Mouse (Mus musculus): ENCODE measurements around the gene Eef1akmt3. TPM values are rescaled to one million over a fixed set of nuclear protein-coding genes. Genes with fewer than 3 reads are reported as not detected.
"Not testable (repeated sequence)": the region's sequence is repeated elsewhere in the genome, so short reads cannot be mapped to it uniquely, and the experiment has no call there.

Gene Eef1akmt3
- polyA plus RNA-seq, 1 experiment from 2014 or later, result 0.20 TPM

DNA sequence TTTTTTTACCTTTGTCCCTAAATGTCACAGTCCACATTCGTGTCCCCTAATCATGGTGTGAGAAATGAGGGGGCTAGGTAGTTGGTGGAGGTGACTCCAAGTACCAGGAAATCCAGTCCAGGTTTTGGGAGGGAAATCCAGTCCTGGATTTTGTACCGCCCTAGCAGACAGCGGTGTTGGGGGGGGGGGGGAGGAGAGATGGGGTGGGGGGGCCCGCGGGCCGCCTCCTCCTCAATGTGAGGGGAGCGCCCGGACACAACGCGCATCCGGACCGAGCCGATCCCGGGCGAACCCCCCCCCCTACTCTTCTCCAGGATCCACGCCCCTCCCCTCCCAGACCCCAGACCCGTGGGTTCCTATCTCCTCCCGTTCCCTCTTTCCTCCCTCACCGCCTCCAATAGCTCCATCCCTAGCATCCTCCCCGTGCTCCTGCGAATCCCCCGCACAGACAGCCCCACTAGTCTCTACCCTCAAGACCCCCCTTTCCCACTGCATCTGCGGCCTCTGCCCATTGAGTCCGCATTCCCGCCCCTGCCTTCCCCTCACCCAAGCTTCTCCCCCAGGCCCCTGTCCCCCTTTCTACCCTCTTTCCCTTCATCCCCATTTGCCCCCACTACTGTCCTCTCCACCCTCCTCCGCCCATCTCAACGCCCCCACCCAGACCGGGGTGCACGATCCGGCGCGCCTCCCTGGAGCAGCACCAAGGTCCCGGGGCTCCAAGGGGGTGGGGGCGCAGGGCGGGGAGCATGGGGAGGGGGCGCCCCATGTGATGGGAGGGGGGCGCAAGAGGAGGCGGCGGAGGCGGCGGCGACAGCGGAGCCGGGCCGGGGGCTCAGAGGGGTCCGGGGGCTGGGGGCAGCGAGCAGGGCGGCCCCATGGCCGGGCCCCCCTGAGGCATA, 37.6 kb upstream of the Eef1akmt3 start:
- Histone ChIP-seq H3K4me2 (replicated peaks) (peak overlapping the region; percentile 99), H3K36me3 (peaks cover 1% of the 10 kb centered on the region; the same call in 1 of the 2 replicates), H3K27ac (replicated peaks) (peak overlapping the region; percentile 87), H3K4me1 (peaks cover 46% of the 10 kb centered on the region), H3K9me3 (no peaks in the 10 kb centered on the region), H3K27me3 (peaks cover 81% of the 10 kb centered on the region), H3K9ac (replicated peaks) (peak overlapping the region; percentile 90), H3K4me3 (peak overlapping the region; percentile 74)
- peak; percentile 71 for ATAC-seq (ENCODE audit: low FRiP score, low read depth)
- under 1% methylated on average over 19 of the region's 49 CpGs for WGBS

DNA sequence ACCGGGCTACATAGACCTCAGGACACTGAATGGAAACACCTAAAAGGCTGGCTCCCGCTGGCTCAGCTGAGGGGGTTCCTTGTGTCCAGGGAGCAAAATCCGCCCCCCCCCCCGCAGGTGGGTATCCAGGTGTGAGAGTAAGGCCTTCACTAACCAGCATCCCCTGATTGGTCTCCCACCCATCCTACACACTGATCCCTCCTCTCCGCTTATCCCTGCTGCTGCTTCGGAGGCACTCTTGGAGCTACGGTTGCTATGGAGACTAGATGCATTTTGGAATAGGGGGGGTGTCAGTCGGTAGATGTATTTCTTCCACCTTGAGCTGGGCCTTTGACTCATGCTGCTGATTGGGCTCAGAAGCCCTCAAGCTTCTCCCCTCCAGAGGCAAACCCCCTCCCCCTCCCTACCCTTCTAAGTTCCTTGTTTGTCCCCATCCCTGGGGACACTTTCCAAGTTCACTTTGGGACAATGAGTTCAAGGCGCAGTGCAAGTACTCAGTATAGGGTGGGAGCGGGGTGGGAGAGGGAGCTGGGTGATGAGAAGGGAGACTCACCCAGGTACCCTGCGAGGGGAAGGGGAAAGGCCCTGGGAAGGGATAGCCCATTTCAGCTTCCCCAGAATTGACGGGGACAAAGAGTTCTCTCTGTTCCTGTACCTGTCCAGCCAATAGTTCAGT, 36.8 kb upstream of the Eef1akmt3 start:
- 5% methylated on average over 11 of the region's 12 CpGs for WGBS
- Histone ChIP-seq H3K4me2 (replicated peaks) (peak overlapping the region; percentile 99), H3K9ac (replicated peaks) (peak overlapping the region; percentile 90; the same call in 1 of the 2 replicates), H3K27ac (replicated peaks) (peak overlapping the region; percentile 87), H3K36me3 (no peaks in the 10 kb centered on the region), H3K27me3 (peaks cover 74% of the 10 kb centered on the region), H3K9me3 (no peaks in the 10 kb centered on the region), H3K4me3 (peak overlapping the region; percentile 74), H3K4me1 (peaks cover 44% of the 10 kb centered on the region)
- ATAC-seq (ENCODE audit: low FRiP score, low read depth), result peak; percentile 50

DNA sequence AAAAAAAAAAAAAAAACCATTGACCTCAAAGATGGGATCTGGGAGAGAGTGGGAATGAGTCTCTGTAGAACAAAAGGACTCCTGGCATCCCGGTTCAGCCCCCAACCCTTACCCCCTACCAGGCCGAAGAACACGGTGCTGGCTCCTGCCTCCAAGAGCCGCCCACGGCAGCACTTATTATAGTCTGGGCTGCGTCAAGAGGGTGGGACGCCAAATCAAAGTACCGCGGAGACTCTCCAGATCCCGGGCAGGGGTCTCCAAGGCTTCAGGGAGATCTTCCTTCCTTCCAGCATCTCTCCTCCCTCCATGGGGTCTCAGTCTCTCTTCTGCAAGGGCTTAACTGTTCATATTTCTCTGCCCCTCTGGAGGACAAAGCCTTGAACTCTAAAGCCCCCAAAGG, 36.2 kb upstream of the Eef1akmt3 start:
- H3K27me3 ChIP-seq, result peaks cover 67% of the 10 kb centered on the region
- peak overlapping the region; percentile 99 for H3K4me2 ChIP-seq (replicated peaks)
- peak overlapping the region; percentile 50; the same call in 1 of the 2 replicates for H3K9ac ChIP-seq (replicated peaks)
- no peak for ATAC-seq (ENCODE audit: low FRiP score, low read depth)
- peaks cover 42% of the 10 kb centered on the region for H3K4me1 ChIP-seq
- WGBS, result 7% methylated on average over 10 of the region's 10 CpGs
- no peaks in the 10 kb centered on the region for H3K36me3 ChIP-seq
- no peaks in the 10 kb centered on the region for H3K9me3 ChIP-seq
- H3K4me3 ChIP-seq, result peak overlapping the region; percentile 74
- H3K27ac ChIP-seq (replicated peaks), result peak overlapping the region; percentile 87

DNA sequence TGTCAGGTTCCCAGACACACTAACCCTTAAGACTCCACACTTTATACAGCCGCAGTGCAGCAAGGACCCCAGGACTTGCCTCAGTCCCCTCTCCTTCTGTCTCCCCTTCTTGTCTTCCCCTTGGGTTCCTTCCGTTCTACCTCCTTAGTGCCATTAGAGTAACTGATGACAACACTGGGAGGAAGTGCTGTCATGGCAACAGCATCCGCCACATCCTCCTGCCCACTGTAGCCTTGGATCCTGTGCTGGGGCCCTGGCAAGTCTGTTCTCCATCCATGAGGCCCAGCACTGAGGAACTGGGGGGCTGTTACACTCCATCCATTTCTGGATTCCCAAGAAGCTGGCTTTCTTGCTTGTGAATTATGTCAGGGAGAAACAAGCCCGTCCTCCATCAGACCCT, 34.8 kb upstream of the Eef1akmt3 start:
- no peak overlapping the region for H3K4me3 ChIP-seq

DNA sequence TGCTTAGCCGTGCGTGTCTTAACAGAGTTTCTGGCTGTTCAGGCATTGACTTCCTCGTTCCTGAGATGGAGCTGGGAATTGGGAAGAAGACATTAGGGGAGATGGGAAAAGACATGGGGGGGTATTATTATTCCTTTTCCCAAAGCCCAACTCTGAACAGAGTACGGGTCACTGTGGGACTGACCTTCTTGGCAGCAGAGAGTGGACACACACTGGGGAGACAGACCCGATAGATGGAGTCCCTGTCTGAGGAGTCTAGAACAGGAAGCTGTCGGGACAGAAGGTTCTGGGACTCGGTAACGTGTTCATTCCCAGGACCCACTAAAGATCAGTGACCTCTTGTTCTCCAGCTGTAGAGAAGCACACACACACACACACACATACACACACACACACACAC, 34.3 kb upstream of the Eef1akmt3 start:
- Histone ChIP-seq H3K27ac (replicated peaks) (no peak overlapping the region), H3K9ac (replicated peaks) (no peak overlapping the region), H3K4me2 (replicated peaks) (no peak overlapping the region), H3K9me3 (no peaks in the 10 kb centered on the region), H3K36me3 (no peaks in the 10 kb centered on the region), H3K4me1 (peaks cover 31% of the 10 kb centered on the region), H3K27me3 (peaks cover 49% of the 10 kb centered on the region), H3K4me3 (no peak overlapping the region)
- WGBS, result 78% methylated on average over 8 of the region's 8 CpGs
- no peak for ATAC-seq (ENCODE audit: low FRiP score, low read depth)

More for the DNA sequence above, 34.8 kb upstream of the Eef1akmt3 start:
- Histone ChIP-seq H3K27me3 (peaks cover 53% of the 10 kb centered on the region), H3K4me1 (peaks cover 31% of the 10 kb centered on the region), H3K9ac (replicated peaks) (0 out of 2 replicates have a peak overlapping the region, but pooled peaks have one; percentile 24), H3K27ac (replicated peaks) (no peak overlapping the region), H3K9me3 (no peaks in the 10 kb centered on the region), H3K36me3 (no peaks in the 10 kb centered on the region), H3K4me2 (replicated peaks) (0 out of 2 replicates have a peak overlapping the region, but pooled peaks have one; percentile 3)
- ATAC-seq (ENCODE audit: low FRiP score, low read depth), result no peak
- WGBS, result 48% methylated on average over 4 of the region's 4 CpGs

DNA sequence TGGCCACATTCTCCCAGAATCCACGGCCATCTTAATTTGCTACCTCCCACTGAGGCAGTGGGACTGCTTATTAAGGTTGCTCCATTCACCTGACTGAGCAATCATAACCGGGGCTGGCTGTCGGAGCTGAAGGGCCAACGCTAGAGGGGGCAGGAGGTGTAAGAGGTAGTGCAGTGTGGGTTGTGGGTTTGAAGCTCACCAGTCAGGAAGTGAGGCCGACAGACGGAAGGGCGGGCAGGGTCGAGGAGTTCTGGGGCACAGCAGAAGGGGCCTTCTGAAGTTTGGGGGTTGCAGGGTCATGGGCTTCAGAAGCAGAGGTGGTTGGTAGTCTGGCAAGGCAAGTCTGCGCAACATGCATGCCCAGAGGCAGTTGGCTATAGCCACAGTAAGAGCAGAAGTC, 33.8 kb upstream of the Eef1akmt3 start, which contains the start of gene Agap2:
Gene Agap2, plus strand, starts transcription at position 205 of the 400 bp plus-strand sequence.
- Histone ChIP-seq H3K4me3 (no peak within 1 kb of the TSS), H3K36me3 (no peaks in the 10 kb centered on the region), H3K27me3 (peaks cover 43% of the 10 kb centered on the region), H3K4me1 (peaks cover 26% of the 10 kb centered on the region), H3K27ac (replicated peaks) (no peak within 1 kb of the TSS), H3K9ac (replicated peaks) (0 out of 2 replicates have a peak within 1 kb of the TSS, but pooled peaks have one; percentile 24), H3K9me3 (no peaks in the 10 kb centered on the region), H3K4me2 (replicated peaks) (0 out of 2 replicates have a peak within 1 kb of the TSS, but pooled peaks have one; percentile 3)
- WGBS, result 71% methylated on average over 9 of the region's 9 CpGs
- no peak for ATAC-seq (ENCODE audit: low FRiP score, low read depth)

DNA sequence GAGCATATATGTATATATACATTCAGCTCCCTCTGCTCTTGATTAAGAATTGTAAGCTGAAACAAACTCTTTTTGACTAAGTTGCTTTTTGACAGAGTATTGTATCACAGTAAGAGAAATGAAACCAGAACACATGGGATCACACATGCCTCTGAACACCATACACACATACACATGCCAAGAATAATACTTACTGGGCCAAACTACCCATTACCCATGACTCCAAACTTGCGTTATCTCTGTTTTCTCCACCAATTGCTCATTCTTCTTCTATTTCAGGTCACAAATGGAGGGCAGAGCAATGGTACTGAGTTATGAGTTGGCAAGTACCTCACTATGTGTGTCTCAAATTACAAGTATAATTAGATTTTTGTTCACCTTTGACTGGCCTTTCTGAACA, 32.7 kb upstream of the Eef1akmt3 start:
- WGBS, result 100% methylated on average over 1 of the region's 1 CpGs
- Histone ChIP-seq H3K4me3 (no peak overlapping the region), H3K4me2 (replicated peaks) (no peak overlapping the region)

DNA sequence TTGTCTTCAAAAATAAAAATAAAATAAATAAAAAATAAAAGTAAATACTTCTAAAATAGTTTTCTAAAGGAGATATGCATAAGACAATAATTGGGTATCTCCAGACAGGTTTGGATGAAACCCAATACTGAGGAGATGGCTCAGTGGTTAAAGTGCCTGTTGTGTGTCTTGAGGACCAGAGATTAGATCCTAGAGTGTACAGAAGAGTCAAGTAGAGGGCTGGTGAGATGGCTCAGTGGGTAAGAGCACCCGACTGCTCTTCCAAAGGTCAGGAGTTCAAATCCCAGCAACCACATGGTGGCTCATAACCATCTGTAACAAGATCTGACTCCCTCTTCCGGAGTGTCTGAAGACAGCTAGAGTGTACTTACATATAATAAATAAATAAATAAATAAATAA, 31.7 kb upstream of the Eef1akmt3 start:
- not testable (repeated sequence) for ATAC-seq (ENCODE audit: low FRiP score, low read depth); H3K9ac ChIP-seq (replicated peaks); H3K4me2 ChIP-seq (replicated peaks); H3K27ac ChIP-seq (replicated peaks); H3K9me3 ChIP-seq; H3K36me3 ChIP-seq; H3K4me3 ChIP-seq
- Histone ChIP-seq H3K4me1 (peaks cover 30% of the 10 kb centered on the region), H3K27me3 (peaks cover 26% of the 10 kb centered on the region)
- 87% methylated on average over 2 of the region's 2 CpGs for WGBS

More for the DNA sequence above, 32.7 kb upstream of the Eef1akmt3 start:
- no peaks in the 10 kb centered on the region for H3K9me3 ChIP-seq
- no peaks in the 10 kb centered on the region for H3K36me3 ChIP-seq
- H3K27ac ChIP-seq (replicated peaks), result no peak overlapping the region
- peaks cover 32% of the 10 kb centered on the region for H3K27me3 ChIP-seq
- H3K4me1 ChIP-seq, result peaks cover 25% of the 10 kb centered on the region
- H3K9ac ChIP-seq (replicated peaks), result no peak overlapping the region
- no peak for ATAC-seq (ENCODE audit: low FRiP score, low read depth)

DNA sequence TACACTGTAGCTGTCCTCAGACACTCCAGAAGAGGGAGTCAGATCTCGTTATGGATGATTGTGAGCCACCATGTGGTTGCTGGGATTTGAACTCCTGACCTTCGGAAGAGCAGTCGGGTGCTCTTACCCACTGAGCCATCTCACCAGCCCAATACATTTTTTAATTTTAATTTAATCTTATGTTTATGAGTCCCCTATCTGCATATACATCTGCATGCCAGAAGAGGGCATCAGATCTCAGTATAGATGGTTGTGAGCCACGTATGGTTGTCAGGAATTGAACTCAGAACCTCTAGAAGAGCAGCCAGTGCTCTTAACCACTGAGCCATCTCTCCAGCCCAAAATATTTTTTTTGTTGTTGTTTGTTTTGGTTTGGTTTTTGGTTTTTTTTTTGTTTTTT, 31.0 kb upstream of the Eef1akmt3 start:
- ATAC-seq (ENCODE audit: low FRiP score, low read depth); H3K27ac ChIP-seq (replicated peaks); H3K9ac ChIP-seq (replicated peaks); H3K4me2 ChIP-seq (replicated peaks); H3K9me3 ChIP-seq; H3K4me3 ChIP-seq: not testable (repeated sequence)
- Histone ChIP-seq H3K4me1 (peaks cover 26% of the 10 kb centered on the region), H3K27me3 (peaks cover 22% of the 10 kb centered on the region), H3K36me3 (peaks cover 16% of the 10 kb centered on the region)
- 90% methylated on average over 4 of the region's 4 CpGs for WGBS

DNA sequence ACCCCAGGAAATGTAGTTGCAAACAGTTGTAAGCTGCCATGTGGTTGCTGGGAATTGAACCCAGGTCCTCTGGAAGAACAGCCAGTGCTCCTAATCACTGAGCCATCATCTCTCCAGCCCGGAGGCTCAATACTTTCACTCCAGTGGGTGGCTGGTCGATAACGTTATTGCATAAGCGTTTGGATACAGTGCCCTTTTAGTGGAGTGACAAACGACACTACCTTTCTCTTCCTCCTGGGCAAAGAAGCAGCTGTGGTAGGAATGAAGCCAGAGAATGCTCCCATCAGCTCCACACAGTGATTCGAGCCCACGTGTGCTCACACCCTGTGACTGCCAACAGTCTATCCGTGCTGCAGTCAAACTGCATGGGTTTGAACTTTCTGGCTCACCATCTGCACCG, 29.9 kb upstream of the Eef1akmt3 start:
- peak overlapping the region; percentile 52; the same call in 1 of the 2 replicates for H3K27ac ChIP-seq (replicated peaks)
- WGBS, result 79% methylated on average over 9 of the region's 9 CpGs
- no peak for ATAC-seq (ENCODE audit: low FRiP score, low read depth)

DNA sequence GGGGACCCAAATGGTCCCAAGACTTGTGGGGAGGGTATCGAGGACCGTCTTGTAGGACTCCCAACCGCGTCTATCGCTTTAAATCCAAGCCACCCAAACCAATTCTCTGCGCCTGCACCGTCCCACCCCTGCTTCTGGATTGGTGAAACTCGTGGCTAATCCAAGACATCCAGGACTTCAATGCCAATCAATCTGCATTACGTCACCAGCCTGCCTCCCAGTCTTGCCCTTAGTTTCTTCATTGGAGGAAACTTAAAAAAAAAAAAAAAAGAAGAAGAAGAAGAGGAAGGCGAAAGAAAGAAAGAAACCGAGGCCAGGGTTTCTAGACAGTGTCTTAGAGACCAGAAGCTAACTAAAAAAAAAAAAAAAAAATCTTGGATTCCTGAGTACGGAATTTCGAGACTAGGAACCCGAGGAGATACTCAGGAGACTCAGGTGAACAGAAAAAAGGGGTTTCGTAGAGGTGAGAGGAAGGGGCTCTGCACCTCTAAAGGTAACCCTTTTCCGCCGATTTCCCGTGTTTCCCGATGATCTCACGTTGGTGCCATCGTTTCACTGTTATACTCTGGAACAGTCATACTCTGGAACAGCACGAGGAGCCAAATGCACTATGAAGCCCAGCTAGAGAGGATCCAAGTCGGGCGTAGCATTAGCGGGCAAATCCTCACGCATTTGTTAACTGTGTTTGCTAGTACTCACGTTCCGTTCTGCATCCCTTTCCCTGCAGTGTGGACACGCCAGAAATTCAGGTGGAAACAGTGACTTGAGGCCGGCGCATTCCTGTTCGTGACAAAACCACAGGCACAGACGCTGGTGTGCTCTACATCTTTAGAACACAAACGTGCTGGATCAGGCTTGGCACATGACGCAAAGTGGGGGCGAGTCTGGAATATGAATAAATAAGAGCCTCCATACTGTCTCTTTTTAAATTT, 29.1 kb upstream of the Eef1akmt3 start, which contains the start of gene Tspan31:
Gene Tspan31, minus strand, starts transcription at position 75 of the 932 bp plus-strand sequence.
- Histone ChIP-seq H3K27ac (replicated peaks) (peak within 1 kb of the TSS; percentile 89), H3K27me3 (peaks cover 5% of the 10 kb centered on the region), H3K4me1 (peaks cover 32% of the 10 kb centered on the region), H3K9ac (replicated peaks) (peak within 1 kb of the TSS; percentile 69), H3K4me2 (replicated peaks) (peak within 1 kb of the TSS; percentile 76), H3K9me3 (no peaks in the 10 kb centered on the region), H3K36me3 (peaks cover 34% of the 10 kb centered on the region), H3K4me3 (peak within 1 kb of the TSS; percentile 61)
- ATAC-seq (ENCODE audit: low FRiP score, low read depth), result peak; percentile 92
- 3% methylated on average over 36 of the region's 36 CpGs for WGBS

More for the DNA sequence above, 29.9 kb upstream of the Eef1akmt3 start:
- peaks cover 13% of the 10 kb centered on the region for H3K27me3 ChIP-seq
- peak overlapping the region; percentile 76 for H3K4me2 ChIP-seq (replicated peaks)
- H3K4me3 ChIP-seq, result peak overlapping the region; percentile 61
- H3K4me1 ChIP-seq, result peaks cover 30% of the 10 kb centered on the region
- H3K36me3 ChIP-seq, result peaks cover 27% of the 10 kb centered on the region
- H3K9me3 ChIP-seq, result no peaks in the 10 kb centered on the region
- peak overlapping the region; percentile 69; the same call in 1 of the 2 replicates for H3K9ac ChIP-seq (replicated peaks)
